Mouse (Mus musculus) thymus, adult 2 months (tissue): ENCODE results near the gene Aig1.

Experiments used
- CTCF ChIP-seq: fragments of 200-500 bp; IDR thresholded peaks from 2 replicates; pipeline ENCODE4 v1.5.1; 2012; ENCODE audit warnings: mild to moderate bottlenecking, control low read depth, low read length, moderate library complexity, borderline replicate concordance; ENCODE audit not compliant: control insufficient read depth, poor library complexity, insufficient read depth; ENCODE audit errors: extremely low read depth
- POLR2A ChIP-seq: fragments of 200-500 bp; IDR thresholded peaks from 2 replicates; pipeline ENCODE4 v1.6.1; 2012; ENCODE audit warnings: mild to moderate bottlenecking, low read length, control low read depth, moderate library complexity; ENCODE audit not compliant: control insufficient read depth, poor library complexity, insufficient read depth; ENCODE audit errors: extremely low read depth

DNA sequence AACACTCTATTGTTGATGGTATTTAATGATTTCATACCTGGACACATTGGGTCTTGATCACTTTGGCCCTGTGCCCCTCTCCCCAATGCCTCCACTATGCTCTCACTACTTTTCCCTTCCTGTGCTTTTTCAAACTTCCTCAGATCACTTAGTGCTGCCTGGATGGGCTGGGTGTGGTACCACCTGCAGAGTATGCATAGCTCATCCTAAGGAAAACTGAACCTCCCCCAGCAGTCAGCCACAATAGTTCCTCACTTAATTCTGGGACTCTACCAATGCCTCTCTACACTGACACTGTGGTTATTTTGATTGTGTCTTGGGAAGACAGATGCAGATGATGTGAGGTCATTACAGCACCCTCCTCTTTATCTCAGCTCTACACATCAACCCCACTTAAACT lies 99.9 kb downstream of the Aig1 start:
- TF ChIP-seq CTCF, result no peak
- TF ChIP-seq POLR2A, result no peak
